Mouse (Mus musculus) gastrocnemius, postnatal 10 days (tissue): ENCODE results near the gene Dnajc11. TPM values are rescaled to one million over a fixed set of nuclear protein-coding genes. Genes with fewer than 3 reads are reported as not detected.

ENCODE experiments used
- DNase-seq: peaks from one replicate; pipeline ENCODE4 v3.0.0; 2021; ENCODE audit warnings: mixed read lengths
- total RNA-seq, 2 experiments: library from RNA; stranded (reverse); gene quantifications; 2 replicates each; pipeline ENCODE4 v1.2.3; 2021

The Dnajc11 gene
- total RNA-seq, 2 experiments from 2014 or later = 72.1 to 72.3 TPM

GRCm38 (mm10) chr4:152009076-152010051, 75.9 kb downstream of the Dnajc11 start:
- peak; percentile 78 for DNase-seq

- DNase-seq = no peak
These were observed 76.7 kb downstream of the Dnajc11 start for GRCm38 (mm10) chr4:152010091-152010706.

DNA sequence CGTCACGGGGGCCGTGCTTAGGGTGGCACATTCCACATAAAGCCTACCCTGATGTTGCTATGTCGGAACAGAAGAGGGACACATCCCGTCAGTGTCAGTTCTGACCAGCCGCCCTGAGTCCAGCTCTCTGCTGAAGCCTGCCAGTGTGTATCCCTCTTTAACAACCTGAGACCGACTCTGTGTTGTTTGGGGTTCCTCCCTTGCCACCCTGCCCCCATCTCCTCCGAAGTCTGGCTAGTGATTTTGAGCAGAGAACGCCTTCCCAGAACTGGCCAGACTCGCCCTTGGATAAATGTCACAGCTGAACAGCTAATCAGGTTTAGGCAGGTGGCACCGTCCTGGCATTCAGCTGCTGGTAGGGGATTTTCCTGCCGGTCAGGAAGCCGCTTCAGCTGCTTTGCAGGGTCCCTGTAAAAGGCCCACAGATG, 77.2 kb downstream of the Dnajc11 start:
- DNase-seq = no peak

- no peak for DNase-seq
These were observed 77.8 kb downstream of the Dnajc11 start for GRCm38 (mm10) chr4:152011171-152011760.

DNA sequence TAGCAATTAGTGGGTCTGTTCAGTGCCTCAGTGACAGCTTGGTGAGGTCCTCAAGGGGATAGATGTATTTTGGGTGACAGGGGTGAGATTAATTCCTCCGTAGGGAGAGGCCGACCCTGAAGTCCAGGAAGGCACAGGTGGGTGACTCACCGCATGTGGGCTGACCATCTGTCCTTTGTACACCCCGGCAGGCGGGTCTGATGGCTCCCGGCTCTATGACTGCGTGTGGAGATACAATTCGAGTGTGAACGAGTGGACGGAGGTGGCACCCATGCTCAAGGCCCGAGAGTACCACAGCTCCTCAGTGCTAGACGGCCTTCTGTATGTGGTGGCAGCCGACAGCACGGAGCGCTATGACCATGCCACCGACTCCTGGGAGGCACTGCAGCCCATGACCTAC, 78.6 kb downstream of the Dnajc11 start:
- no peak for DNase-seq

DNA sequence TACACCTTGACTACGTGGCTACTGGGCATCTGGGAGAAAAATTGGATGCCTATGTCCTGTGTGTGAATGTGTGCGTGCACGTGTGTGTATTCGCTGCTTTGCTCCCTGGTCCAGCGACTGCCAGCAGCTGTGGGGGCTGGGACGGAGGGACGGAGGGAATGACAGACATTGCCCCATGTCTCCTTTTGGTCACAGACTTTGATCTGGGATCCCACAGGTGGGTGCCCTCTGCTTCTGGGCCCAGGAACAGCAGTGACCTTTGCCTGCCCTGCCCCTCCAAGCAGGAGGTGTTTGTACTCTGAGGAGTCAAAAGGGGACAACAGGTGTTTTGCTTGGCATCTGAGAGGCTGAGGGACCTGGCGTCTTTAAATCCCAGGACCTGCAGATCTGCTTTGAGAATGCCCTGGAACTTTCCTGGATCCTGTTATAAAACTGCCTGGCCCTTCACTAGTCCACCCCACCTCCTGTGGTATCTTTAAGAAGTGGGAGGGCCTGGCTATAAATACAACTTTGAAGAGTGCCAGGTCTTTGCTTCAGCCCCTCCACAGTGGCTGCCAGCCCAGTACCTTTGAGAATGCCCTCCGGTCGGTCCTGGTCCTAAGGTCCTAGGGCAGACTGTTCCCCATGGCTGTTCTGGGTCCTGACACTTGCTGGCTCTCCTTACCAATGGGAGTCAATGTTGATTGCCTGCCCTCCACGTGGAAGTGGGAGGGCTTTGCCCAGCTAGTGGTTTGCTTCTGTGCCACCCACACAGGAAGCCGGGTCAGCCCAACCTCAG, 79.7 kb downstream of the Dnajc11 start:
- DNase-seq = no peak

GRCm38 (mm10) chr4:152019073-152019472, 85.6 kb downstream of the Dnajc11 start:
- no peak for DNase-seq

DNA sequence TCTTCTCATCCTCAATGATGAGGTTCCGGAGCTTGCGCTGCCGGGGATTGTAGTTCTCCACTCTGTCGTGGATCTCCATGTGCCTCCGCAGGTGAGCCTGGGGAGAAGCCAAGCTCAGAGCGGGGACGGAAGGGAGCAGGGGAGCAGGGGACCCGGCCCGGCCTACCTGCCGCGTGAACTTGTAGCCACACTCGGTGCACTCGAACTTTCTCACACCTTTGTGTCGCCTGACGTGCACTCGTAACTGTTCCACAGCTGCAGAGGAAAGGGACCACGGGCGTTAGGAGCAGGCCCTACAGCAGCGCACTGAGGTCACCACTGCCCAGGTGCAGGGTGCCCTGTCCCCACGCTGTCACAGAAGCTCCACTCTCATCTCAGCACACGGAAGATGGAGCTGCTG, 86.5 kb downstream of the Dnajc11 start:
- DNase-seq = no peak

DNA sequence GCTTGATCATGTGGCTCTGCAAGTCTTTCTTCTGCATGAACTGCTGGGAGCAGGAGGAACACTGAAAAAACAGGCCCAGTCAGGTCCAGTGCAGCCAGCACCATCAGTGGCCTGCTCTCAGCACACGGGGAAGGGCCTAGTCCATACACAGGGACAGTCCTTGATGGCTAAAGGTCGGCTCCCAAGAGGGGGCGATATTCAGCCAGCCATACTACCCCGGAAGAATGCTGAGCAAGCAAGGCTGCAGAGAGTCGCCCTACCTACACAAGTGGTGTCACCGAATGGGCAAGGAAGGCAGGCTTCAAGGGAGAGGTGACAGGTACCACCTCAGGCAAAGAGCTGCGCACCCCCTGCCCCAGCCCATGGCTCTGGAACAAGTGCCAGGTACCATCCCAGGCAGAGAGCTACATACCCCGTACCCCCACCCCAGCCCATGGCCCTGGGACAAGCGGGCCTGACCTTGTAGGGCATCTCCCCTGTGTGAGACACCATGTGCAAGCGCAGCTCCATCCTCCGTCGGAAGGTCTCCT, 88.1 kb downstream of the Dnajc11 start:
- no peak for DNase-seq

DNA sequence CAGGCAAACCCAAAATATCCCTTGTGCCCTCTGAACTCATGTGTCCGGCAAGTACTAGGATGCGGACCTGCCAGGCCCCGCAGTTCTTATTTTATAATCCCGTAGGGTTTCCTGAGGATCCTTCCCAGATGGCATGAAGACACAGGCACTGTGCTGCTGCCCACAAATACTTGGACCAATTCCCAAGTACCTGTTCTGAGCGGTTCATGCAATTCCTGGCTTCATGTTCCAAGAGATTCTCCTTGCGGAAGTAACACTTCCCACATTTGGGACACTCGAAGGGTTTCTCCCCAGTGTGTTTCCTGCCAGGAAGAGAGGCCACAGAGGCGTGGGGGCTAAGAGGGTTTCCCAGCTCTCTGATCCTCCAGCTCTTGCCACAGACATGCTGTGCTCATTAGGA, 89.0 kb downstream of the Dnajc11 start:
- DNase-seq = no peak

DNA sequence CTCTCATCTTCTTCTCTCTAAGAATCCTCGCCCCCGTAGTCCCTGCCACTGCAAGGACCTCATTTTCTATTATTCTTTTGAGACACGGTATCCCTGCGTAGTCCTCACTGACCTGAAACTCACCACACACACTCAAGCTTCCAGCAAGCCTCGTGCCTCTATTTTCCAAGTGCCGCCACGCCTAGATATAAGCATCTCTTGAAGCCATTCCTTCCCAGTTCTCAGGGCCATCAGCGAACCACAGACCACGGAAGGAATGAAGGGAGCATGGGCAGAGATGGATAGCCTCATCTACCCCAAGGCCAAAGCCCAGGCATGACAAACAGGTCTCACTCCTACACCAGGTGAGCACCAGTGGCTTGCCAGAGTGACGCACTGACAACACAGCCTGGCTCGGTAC, 91.0 kb downstream of the Dnajc11 start:
- no peak for DNase-seq

GRCm38 (mm10) chr4:152026751-152027508, 93.4 kb downstream of the Dnajc11 start:
- DNase-seq = peak; percentile 29

DNA sequence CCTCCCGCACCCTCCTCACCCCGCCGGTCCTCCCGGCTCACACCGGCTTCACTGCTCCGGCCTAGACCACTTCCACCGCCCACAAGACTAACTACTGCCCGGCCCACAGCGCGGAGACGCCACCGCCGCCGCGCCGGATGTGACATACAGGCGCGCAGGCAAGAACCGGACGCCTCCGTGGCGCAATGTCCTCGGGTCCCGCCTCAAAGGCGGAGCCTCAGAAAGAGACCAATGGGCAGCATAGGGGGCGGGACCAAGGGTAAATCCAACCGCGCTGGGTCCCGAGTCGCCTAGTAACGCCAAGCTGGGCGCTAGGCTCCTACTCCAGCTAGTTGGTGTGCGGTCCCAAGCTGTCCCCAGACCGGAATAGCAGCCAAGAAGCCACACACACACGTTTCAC, 94.0 kb downstream of the Dnajc11 start, which contains the start of gene Zbtb48:
Gene Zbtb48 (minus strand): TSS at position 148 of the 400 bp plus-strand sequence.
- DNase-seq = peak; percentile 91

GRCm38 (mm10) chr4:152028456-152028855, 95.0 kb downstream of the Dnajc11 start:
- no peak for DNase-seq

GRCm38 (mm10) chr4:152029087-152029486, 95.6 kb downstream of the Dnajc11 start:
- no peak for DNase-seq

GRCm38 (mm10) chr4:152029997-152030396, 96.5 kb downstream of the Dnajc11 start:
- DNase-seq = no peak

Other genes with a start within 250 kb of the Dnajc11 start
- gene Camta1, start 71.8 kb upstream of the Dnajc11 start, total RNA-seq = 10 to 100 TPM; 71.6 to 82.8 TPM
- gene Thap3, start 55.3 kb downstream of the Dnajc11 start, total RNA-seq = 10 to 100 TPM; 34.1 to 34.4 TPM
- gene Phf13, start 62.6 kb downstream of the Dnajc11 start, total RNA-seq = 1 to 10 TPM; 6.5 to 9.5 TPM
- 10 to 100 TPM; 28.9 to 29.3 TPM for gene Klhl21, start 75.1 kb downstream of the Dnajc11 start, total RNA-seq
- 1 to 10 TPM; 3.2 to 4.7 TPM for gene Zbtb48, start 94.0 kb downstream of the Dnajc11 start, total RNA-seq
- gene Tas1r1, start 104.9 kb downstream of the Dnajc11 start, total RNA-seq = 1 to 10 TPM; 1.1 to 1.3 TPM
- gene Nol9, start 105.6 kb downstream of the Dnajc11 start, total RNA-seq = 10 to 100 TPM in 1 of 2 experiments, 1 to 10 TPM in 1; 8.7 to 12.9 TPM
- 10 to 100 TPM; 14.7 to 22.0 TPM for gene Plekhg5, start 138.8 kb downstream of the Dnajc11 start, total RNA-seq
- 1 to 10 TPM in 1 of 2 experiments, under 1 TPM in 1; 0.82 to 2.9 TPM for gene Tnfrsf25, start 182.2 kb downstream of the Dnajc11 start, total RNA-seq
- 1 to 10 TPM; 1.1 to 1.2 TPM for gene Espn, start 218.7 kb downstream of the Dnajc11 start, total RNA-seq
- gene Hes2, start 225.2 kb downstream of the Dnajc11 start, total RNA-seq = not detected
- gene Acot7, start 244.4 kb downstream of the Dnajc11 start, total RNA-seq = 10 to 100 TPM; 11.9 to 14.1 TPM